Mouse (Mus musculus) hindbrain, embryonic 14.5 days (tissue): ENCODE results near the gene Ubn2. TPM values are rescaled to one million over a fixed set of nuclear protein-coding genes. Genes with fewer than 3 reads are reported as not detected.
"Not testable (repeated sequence)": the region's sequence is repeated elsewhere in the genome, so short reads cannot be mapped to it uniquely, and the experiment has no call there.

Source experiments
- ATAC-seq: fragments of 200-750 bp; cut with Nextera tagmentation; 2 replicates; pipeline ENCODE4 v1.8.0; 2017; ENCODE audit warnings: moderate number of reproducible peaks, mild to moderate bottlenecking, moderate TSS enrichment, moderate library complexity; ENCODE audit not compliant: low FRiP score
- DNase-seq: peaks from one replicate; pipeline ENCODE4 v3.0.0-alpha.2; 2015; ENCODE audit warnings: low spot score
- H3K27ac ChIP-seq: fragments of 300-500 bp; sonication (generic); 2 replicates; pipeline ENCODE4 v1.5.1; 2014; ENCODE audit warnings: mild to moderate bottlenecking, moderate library complexity
- H3K27me3 ChIP-seq: fragments of 300-500 bp; sonication (generic); 2 replicates; pipeline ENCODE4 v1.6.1; 2014; ENCODE audit warnings: mild to moderate bottlenecking, low read length, mixed read lengths; ENCODE audit not compliant: control insufficient read depth, insufficient read depth
- H3K36me3 ChIP-seq: fragments of 300-500 bp; sonication (generic); replicated peaks from 2 replicates; pipeline ENCODE4 v1.6.1; 2014; ENCODE audit not compliant: control insufficient read depth, insufficient read depth
- H3K4me1 ChIP-seq: fragments of 300-500 bp; sonication (generic); replicated peaks from 2 replicates; pipeline ENCODE4 v1.6.1; 2014; ENCODE audit warnings: antibody characterized with exemption, low read length, mixed read lengths; ENCODE audit not compliant: control insufficient read depth, insufficient read depth
- H3K4me2 ChIP-seq: fragments of 300-500 bp; sonication (generic); replicated peaks from 2 replicates; pipeline ENCODE4 v1.6.1; 2014; ENCODE audit warnings: mild to moderate bottlenecking, moderate library complexity
- H3K4me3 ChIP-seq: fragments of 300-500 bp; sonication (generic); replicated peaks from 2 replicates; pipeline ENCODE4 v1.5.1; 2014; ENCODE audit warnings: mild to moderate bottlenecking, low read length
- H3K9ac ChIP-seq: fragments of 300-500 bp; sonication (generic); 2 replicates; pipeline ENCODE4 v1.6.1; 2014
- H3K9me3 ChIP-seq: fragments of 300-500 bp; sonication (generic); 2 replicates; pipeline ENCODE4 v1.6.1; 2016; ENCODE audit warnings: low read length; ENCODE audit not compliant: control insufficient read depth
- WGBS: fragments of 180-500 bp; shearing (Covaris S2); extraction: QIAGEN DNeasy Blood & Tissue Kit; methylation state at CpG from one replicate; pipeline ENCODE4 v1.1.7; 2014; 5-methylcytosine and 5-hydroxymethylcytosine counted together
- microRNA-seq: library from miRNA; unstranded; fragments of <30 nt; microRNA quantifications from one replicate; pipeline ENCODE4, GENCODE M21; 2016
- polyA plus RNA-seq: library from polyadenylated mRNA; unstranded; fragments of >200 nt; fragmentation: Nextera tagmentation; extraction: Ambion mirVana; gene quantifications from 2 replicates; pipeline ENCODE4 v1.2.1, GENCODE M21; 2014

Ubn2 gene
- polyA plus RNA-seq, 1 experiment from 2014 or later: 21.3 TPM

DNA sequence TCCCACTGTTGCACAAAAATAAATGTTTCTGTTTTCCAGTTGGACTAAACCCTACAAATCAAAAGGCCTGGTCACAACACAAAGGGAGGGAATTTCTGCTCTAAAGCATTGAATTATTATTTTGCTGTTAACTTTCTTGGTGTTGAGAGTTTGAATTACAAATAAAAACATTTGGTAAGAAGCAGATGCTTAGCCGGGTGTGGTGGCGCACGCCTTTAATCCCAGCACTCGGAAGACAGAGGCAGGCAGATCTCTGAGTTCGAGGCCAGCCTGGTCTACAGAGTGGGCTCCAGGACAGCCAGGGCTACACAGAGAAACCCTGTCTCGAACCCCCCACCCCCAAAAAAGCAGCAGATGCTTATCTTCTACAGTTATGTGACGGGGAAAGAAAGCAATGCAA, 114.8 kb downstream of the Ubn2 start:
- WGBS: 93% methylated on average over 7 of the region's 7 CpGs
- not testable (repeated sequence) for H3K27me3 ChIP-seq, H3K4me1 ChIP-seq, H3K4me2 ChIP-seq, H3K4me3 ChIP-seq, DNase-seq, H3K27ac ChIP-seq, H3K9ac ChIP-seq, H3K9me3 ChIP-seq, ATAC-seq, H3K36me3 ChIP-seq

DNA sequence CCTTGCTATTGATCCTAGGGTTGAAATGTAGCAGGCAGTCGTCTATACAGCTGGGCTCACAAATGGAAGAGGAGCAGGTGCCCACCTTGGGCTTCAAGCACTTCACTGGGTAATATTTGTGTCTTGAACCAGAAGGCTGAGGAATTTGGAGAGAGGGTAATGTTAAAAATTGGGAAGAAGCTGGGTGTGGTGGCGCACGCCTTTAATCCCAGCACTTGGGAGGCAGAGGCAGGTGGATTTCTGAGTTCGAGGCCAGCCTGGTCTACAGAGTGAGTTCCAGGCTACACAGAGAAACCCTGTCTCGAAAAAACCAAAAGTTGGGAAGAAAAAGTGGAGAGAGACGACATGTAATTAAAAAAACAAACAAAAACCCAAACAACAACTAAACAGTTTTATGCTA, 116.1 kb downstream of the Ubn2 start:
- H3K4me3 ChIP-seq: peak overlapping the region; percentile 78
- ATAC-seq, H3K36me3 ChIP-seq, H3K27me3 ChIP-seq, H3K9me3 ChIP-seq, DNase-seq: not testable (repeated sequence)
- peak overlapping the region; percentile 72 for H3K4me2 ChIP-seq
- 79% methylated on average over 6 of the region's 6 CpGs for WGBS
- H3K27ac ChIP-seq: peak overlapping the region; percentile 99
- H3K4me1 ChIP-seq: peaks cover 13% of the 10 kb centered on the region
- H3K9ac ChIP-seq: peak overlapping the region; percentile 80; the same call in 1 of the 2 replicates

DNA sequence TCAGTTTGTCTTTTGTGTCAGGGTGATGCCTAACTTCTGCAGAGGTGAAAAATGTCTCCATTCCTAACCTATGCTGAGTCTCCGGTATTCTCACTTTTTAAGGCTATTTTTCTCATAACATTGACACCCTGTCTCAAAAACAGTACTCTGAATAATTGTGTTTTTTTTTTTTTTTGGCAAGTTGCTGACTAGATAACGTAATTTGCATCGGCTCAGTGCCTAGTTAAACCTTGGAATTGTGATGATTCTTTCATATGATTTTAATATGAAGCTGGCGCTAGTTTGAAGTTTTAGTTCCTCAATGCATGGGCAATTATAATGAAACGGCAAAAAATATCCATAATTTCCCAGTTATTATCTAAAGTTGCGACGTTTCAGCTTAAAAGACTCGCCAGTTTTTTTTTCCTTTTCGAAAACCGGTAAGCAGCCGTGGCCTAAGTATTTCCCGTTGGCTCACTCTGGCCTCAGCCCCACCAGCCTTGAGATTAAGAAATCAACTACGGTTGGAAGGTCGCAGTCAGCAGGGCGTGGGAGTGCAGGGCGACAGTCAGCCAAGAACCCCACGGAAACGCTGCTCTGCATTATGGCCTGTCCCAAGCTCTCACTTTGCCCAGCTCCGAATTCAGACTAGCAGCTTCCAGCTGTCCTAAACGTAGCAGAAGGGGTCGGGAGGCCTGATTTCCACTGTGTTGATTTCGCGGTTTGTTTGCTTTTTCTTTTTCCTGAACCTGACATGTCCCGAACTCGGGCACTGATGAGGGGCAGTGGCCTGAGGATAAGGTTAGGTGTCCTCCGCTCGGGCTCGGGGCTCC, 116.7 kb downstream of the Ubn2 start:
- Histone ChIP-seq H3K9ac (peak overlapping the region; percentile 80), H3K4me1 (peaks cover 14% of the 10 kb centered on the region), H3K36me3 (no peaks in the 10 kb centered on the region), H3K9me3 (no peaks in the 10 kb centered on the region), H3K4me3 (peak overlapping the region; percentile 78), H3K27me3 (no peaks in the 10 kb centered on the region), H3K27ac (peak overlapping the region; percentile 99), H3K4me2 (peak overlapping the region; percentile 72)
- WGBS: 8% methylated on average over 28 of the region's 28 CpGs
- peak; percentile 11; the same call in 1 of the 2 replicates for ATAC-seq
- no peak for DNase-seq

DNA sequence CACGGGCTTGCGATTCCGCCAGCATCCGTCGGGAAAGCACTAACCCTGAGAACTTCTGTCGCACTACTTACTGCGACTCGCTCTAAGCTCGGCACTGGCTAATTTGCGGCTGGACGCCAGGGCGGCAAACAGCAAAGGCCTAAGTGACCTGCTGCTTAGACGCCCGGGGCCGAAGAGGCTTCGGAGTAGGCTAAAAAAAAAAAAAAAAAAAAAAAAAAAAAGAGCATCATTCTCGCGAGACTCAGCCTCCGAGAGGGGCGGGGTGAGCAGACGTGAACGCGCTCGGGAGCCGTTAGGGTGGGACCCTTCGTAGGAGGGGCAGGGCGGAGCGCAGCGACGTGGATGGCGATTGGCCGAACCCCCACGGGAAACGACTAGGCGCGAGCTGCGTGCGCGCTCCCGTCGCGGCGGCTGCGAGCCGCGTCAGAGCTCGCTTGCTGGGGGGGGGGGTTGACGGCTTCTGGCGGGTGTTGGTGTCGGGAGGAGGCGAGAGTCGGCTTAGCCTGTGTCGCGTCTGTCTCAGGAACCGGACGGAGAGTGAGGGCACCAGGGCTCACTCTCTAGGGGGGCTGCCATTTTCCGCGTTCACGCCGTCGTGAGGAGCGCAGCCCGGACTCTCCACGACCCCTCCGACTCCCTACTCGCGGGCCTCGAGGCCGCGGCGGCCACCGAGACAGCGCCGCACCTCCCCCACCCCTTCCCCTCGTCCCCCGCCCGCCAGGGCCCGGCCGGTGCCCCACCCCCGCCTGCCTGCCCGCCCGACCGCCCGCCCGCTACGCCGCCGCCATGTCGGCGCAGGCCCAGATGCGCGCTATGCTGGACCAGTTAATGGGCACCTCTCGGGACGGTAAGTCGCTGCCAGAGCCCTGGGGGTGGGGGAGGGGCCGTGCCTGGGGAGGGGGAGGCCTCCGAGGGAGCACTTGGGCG, 117.6 kb downstream of the Ubn2 start, which contains the start of gene Luc7l2:
Luc7l2 (plus strand) TSS at position 273 of the 927 bp plus-strand sequence.
- peak within 1 kb of the TSS; percentile 99 for H3K27ac ChIP-seq
- no peaks in the 10 kb centered on the region for H3K9me3 ChIP-seq
- peak within 1 kb of the TSS; percentile 80 for H3K9ac ChIP-seq
- H3K4me1 ChIP-seq: peaks cover 17% of the 10 kb centered on the region
- peak; percentile 98 for DNase-seq
- peak within 1 kb of the TSS; percentile 72 for H3K4me2 ChIP-seq
- H3K27me3 ChIP-seq: no peaks in the 10 kb centered on the region
- no peaks in the 10 kb centered on the region for H3K36me3 ChIP-seq
- peak within 1 kb of the TSS; percentile 78 for H3K4me3 ChIP-seq
- 0% methylated on average over 74 of the region's 98 CpGs for WGBS
- ATAC-seq: peak; percentile 88

DNA sequence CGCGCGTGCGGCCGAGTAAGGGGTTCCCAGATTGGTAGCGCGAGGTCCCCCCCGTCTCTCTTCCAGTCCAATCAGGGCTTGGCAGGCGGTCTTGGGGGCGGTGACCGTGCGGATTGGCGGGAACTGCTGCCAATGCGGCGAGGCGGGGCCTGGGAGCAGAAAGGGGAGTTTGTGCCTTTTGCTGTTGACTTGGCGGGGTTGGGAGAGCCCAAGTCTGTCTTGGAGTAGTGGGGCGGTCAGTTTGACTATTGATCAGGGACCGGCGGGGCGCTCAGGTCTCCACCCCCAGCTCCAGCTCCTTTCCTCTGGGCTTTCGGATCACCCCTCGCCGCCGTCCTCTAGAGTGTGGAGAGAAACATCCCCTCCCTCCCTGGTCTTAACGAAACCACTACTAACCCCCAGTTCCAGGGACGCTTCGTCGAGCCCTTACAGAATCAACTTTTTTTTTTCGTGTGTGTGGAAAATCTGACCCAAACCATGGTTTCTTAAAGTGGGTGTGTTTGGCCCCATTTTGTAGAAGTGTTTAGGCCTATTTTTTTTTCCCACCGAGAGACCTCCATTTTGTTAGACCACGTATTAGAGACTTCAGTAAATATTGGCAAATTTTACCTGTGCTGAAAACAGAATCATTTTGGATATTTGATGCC, 118.4 kb downstream of the Ubn2 start:
- peak; percentile 95 for ATAC-seq
- peak overlapping the region; percentile 78 for H3K4me3 ChIP-seq

DNA sequence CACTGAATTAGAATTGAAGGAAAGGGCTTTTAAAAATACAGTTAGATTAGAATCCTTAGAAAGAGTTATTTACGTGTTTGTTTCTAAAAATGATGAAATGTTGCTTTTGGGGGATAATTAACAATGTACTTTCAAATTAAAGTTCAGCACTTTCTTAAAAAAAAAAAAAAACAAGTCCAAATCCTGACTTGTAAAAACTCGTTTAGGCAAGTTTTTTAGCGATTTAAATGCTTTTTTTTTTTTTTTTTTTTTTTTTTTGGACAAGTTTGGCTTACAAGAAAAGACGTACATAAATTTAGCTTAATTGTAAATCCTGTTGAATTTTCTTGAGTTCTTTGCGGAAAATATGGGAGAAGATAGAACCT, 118.9 kb downstream of the Ubn2 start:
- peak overlapping the region; percentile 78 for H3K4me3 ChIP-seq
- WGBS: 25% methylated on average over 5 of the region's 5 CpGs

More for the DNA sequence above, 118.4 kb downstream of the Ubn2 start:
- Histone ChIP-seq H3K36me3 (no peaks in the 10 kb centered on the region), H3K4me2 (peak overlapping the region; percentile 65), H3K9ac (peak overlapping the region; percentile 80), H3K4me1 (peaks cover 18% of the 10 kb centered on the region), H3K27ac (peak overlapping the region; percentile 99), H3K27me3 (no peaks in the 10 kb centered on the region), H3K9me3 (no peaks in the 10 kb centered on the region)
- WGBS: under 1% methylated on average over 29 of the region's 32 CpGs
- DNase-seq: peak; percentile 96

More for the DNA sequence above, 118.9 kb downstream of the Ubn2 start:
- H3K27me3 ChIP-seq: no peaks in the 10 kb centered on the region
- H3K4me2 ChIP-seq: peak overlapping the region; percentile 65
- H3K9ac ChIP-seq: peak overlapping the region; percentile 80
- H3K27ac ChIP-seq: no peak overlapping the region
- ATAC-seq (no peak), DNase-seq (no peak)
- no peaks in the 10 kb centered on the region for H3K9me3 ChIP-seq
- no peaks in the 10 kb centered on the region for H3K36me3 ChIP-seq
- peaks cover 18% of the 10 kb centered on the region for H3K4me1 ChIP-seq

Small RNA genes lying within 50 kb of the gene (microRNA-seq; reads per million reads assigned to microRNA genes)
- 0.48 reads per million for gene Mir7670

Other genes starting within 250 kb of the Ubn2 start
- 18.8 and 19.0 TPM in 2 replicates for gene D630045J12Rik, start 179.9 kb upstream of the Ubn2 start, polyA plus RNA-seq
- 8.9 and 9.3 TPM in 2 replicates for gene Zc3hav1l, start 134.7 kb upstream of the Ubn2 start, polyA plus RNA-seq
- gene Zc3hav1, start 79.3 kb upstream of the Ubn2 start, polyA plus RNA-seq: 0.98 and 1.5 TPM in 2 replicates
- gene Ttc26, start 52.5 kb upstream of the Ubn2 start, polyA plus RNA-seq: 4.1 and 5.9 TPM in 2 replicates
- gene Fmc1, start 99.6 kb downstream of the Ubn2 start, polyA plus RNA-seq: 195 and 213 TPM in 2 replicates
- 34.1 and 49.3 TPM in 2 replicates for gene Luc7l2, start 117.4 kb downstream of the Ubn2 start, polyA plus RNA-seq
- gene Klrg2, start 203.3 kb downstream of the Ubn2 start, polyA plus RNA-seq: 0.16 TPM in 1 of 2 replicates, not detected in the other
- gene Clec2l, start 229.1 kb downstream of the Ubn2 start, polyA plus RNA-seq: 22.3 and 25.2 TPM in 2 replicates